Mouse (Mus musculus): ENCODE measurements around the gene Fibcd1.

GRCm38 (mm10) chr2:31806639-31807382 lies 39.0 kb downstream of the Fibcd1 start:
- no peak for TF ChIP-seq CTCF (IDR thresholded peaks at IDR 0.05; ENCODE audit: low read depth)
- no peak for TF ChIP-seq EP300 (IDR thresholded peaks at IDR 0.05; ENCODE audit: low read depth)
